Mouse (Mus musculus) frontal cortex, postnatal 36 days (tissue): ENCODE measurements around the gene Cmtm2a.
"Not testable (repeated sequence)": the region's sequence is repeated elsewhere in the genome, so short reads cannot be mapped to it uniquely, and the experiment has no call there.

Experiments used
- DNase-seq, 2 experiments: peaks; one replicate each; pipeline ENCODE4 v3.0.0; 2022; ENCODE audit warnings: low spot score in 2 of 2

The Cmtm2a gene

DNA sequence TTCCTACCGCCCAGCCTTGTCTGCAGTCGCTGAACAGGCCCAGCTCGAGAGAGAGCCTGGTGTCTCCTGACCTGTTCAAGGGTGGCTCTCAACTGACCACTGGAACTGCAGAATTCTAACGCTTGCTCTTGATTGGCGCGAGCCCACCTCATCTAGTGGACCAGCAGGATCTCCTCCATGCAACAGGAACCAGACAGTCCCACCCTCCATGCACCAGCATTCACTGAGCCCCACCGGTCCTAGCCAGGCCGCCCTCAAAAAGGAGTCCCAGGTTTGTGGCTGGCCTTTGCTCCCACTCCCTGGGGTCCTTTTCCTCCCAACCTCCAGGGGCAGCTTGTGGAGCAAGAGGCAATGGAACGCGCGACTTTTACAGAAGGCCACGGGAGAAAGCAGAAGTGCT lies at the start of gene Cmtm2a:
TSS of gene Cmtm2a (minus strand) at position 101 of the 400 bp plus-strand sequence.
- not testable (repeated sequence) for DNase-seq

DNA sequence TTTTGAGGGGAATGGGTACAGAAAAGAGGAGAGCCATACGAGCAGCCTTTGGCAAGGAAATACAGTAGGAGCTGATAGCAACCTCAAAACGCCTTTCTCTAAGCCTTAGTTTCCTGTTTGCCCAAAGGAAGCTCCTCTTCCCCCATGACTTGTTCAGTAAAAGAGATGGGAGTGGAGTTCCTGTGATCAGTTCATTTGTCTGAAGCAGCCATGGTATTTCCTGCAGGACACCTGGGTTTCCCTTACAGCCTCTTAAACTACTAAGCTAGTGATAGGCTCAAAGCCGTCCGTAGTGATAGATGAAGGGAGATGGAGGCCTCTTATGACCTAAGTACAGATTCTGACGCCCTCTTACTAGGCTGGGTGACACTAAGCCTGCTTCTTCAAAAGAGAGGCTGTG lies 49.4 kb upstream of the Cmtm2a start:
- DNase-seq: no peak

DNA sequence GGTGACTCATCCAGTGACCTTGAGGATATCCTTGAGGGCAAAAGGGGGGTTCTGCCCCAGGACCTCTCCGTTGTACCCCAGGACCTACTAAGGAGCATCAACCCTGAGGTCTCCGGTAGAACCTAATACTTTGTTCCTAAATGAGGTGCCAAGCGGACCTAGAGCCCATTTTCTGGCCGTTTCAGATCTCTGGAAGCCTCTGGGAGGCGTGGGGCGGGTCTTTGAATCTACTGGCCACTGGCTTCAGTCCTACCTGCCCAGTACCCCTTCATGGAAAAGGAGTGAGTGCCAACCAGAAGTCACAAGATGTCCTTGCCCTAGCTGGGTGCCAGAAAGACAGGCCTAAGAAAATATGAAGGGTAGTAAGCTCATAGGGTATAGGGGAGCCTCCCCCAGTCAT lies 48.7 kb upstream of the Cmtm2a start:
- no peak for DNase-seq

DNA sequence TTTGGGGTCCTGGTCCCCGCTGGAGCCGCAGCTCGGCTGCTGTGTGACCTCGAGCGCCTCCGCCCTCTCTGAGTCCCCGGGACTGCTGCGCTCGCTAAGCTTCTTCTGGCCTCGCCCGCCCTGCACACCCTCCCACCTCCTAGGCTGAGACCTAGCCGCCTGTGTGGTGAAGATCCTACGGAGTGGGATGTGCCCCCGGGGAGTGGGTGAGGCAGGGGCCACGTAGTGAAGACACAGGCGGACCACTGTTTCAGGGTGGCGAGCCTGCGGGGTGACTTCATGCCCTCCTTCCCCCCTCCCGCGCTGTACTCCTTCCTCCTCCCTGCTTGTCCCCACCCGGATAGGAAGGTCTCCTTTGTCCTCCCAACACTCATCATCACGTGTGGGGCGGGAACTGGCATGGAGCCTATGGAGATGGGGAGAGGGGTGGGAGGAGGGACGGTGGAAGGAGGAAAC lies 48.2 kb upstream of the Cmtm2a start:
- DNase-seq: no peak

DNA sequence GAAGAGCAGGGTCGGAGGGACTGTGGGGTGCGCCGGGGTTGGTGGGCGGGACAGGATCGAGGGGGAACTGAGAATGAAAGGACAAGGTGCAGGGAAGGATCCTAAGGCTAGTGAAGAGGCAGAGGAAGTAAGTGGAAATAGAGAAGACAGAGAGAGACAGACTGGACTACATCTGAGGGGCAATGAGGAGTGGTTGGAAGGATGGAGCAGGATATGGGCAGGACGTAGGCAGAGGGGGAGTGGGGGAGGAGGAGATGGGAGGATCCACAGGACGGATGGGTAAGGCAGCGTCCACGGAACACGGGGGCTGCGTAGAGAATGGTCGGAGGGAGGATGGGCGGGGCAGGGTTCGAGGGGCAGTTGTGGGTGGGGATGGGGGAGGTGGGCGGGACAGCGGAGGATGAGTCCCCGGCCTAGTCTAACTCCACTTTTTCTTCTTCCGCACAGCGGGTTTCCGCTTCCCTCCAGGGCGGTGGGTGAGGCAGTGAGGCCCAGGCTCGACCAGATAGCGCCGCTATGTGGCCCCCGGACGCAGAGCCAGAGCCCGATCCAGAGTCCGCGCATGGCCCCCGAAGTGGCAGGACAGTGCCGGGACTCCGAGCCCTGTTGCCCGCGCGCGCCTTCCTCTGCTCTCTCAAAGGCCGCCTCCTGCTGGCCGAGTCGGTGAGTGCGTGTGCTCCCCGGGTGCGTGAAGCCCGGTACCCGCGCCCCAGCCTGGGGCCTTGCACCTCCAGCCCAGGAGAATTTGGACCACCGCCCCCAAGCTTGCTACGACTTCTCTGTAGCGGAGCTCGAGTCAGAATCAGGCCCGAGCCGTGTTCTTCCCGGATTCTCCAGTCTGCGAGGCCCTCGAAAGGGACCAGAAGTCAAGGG lies 47.5 kb upstream of the Cmtm2a start:
- peak; percentile 40 to 41 for DNase-seq

DNA sequence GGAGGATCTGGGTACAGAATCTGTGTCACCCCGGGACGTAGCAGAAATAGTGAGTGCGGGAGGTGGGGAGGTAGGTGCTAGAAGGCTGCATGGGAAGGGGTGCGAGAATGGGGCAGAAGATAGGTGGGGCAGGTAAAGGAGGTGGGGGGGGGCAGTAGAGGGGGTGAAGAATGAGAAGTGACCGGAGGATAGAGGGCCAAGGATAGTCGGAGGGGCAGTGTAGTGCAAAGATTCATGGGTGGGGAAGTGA lies 46.9 kb upstream of the Cmtm2a start:
- DNase-seq: no peak

DNA sequence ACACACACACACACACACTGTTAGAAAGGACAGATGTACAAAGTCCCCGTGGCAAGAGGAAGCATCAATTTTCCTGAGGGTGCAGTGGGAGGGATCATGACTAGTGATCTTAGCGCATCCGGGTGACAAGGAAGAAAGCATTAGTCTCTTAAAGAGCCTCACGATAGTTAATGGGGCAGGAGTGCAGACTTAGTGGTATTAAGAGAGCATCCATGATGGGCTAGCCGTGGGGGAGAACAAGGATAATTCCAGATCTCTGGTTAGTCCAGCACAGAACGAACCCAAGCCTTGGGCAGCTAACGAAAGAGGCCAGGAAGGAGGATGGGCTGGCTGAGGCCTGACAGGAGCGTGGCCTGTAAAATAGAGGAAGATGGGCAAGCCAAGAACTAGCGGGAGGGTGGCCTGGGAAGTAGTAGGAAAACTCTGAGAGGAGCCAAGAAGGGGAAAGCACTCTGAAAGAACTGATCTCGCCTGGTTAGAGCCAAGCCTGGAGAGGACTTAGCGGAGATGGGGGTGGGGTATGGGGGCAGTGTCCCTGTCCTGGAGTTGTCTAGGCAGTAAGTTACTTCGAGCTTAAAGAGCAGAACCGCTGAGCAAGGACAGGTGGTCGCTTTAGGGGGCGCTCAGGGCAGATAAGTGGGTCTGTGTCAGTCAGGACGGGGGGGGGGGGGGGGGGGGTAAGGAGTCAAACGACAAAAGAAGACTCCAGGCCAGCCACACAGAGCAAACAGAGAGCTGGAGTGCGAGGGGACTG lies 46.4 kb upstream of the Cmtm2a start, which contains the start of gene Cmtm3:
TSS of gene Cmtm3 (plus strand) at position 182 of the 754 bp plus-strand sequence.
- no peak for DNase-seq

DNA sequence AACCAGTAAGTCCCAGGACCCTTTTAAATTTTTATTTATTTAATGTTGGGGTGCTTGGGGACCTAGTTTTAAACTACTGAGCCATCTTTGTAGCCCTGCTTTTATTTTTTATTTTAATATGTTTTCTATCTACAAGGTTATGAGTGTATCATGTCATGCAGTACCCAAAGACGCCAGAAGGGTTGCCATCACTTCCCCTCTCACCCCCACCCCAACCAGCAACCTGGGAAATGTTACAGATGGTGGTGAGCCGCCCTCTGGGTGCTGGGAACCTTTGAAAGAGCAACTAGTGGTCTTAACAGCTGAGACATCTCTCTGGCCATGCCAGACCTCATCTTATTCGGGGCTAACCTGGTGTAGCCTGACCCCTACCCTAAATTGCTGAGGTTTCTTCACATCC lies 44.9 kb upstream of the Cmtm2a start:
- no peak for DNase-seq

DNA sequence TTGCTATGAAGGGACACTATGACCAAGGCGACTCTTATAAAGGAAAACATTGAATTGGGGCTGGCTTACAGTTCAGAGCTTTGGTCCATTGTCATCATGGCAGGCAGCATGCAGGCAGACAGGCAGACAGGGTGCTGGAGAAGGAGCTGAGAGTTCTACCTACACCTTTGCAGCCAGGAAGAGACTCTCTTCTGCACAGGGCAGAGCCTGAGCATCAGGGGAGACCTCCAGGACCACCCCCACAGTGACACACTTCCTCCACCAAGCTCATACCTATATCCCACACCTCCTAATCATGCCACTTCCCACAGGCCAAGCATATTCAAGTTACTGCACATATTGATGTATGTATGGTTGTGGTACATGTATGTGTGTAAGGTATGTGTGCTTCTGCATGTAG lies 43.8 kb upstream of the Cmtm2a start:
- no peak for DNase-seq

DNA sequence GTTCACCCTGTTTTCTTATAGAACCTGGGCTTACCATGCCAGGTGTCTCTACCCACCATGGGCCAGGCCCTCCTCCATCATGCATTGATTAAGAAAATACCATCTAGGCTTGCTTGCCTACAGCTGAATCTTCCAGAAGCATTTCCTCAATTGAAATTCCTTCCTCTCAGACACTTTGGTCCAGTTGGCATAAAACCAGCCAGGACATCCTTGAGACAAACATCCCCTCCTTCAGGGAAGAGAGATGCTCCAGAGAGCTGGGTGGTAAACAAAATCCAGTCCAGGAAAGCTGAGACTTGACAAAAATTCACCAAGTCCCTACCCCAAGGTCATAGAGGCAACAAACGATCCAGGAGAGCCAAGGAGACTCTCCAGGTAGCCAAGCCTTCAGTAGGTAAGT lies 41.2 kb upstream of the Cmtm2a start:
- DNase-seq: no peak

DNA sequence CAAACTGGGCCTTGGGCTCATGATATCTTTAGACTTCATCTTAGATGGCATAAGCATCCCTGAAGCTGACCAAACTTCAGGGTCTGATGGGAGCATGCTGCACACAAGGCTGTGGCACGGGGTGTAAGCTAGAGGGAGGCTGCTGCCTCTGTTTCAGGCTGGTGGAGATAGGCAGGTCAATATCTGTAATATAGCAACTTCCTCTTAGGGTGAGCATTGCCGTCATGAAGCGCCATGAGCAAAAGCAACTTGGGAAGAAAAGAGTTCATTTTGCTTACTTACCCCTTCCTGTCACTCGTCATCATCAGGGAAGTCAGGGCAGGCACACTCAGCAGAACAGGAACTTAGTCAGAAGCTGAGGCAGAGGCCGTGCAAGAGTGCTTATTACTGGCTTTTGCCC lies 40.8 kb upstream of the Cmtm2a start:
- no peak for DNase-seq

DNA sequence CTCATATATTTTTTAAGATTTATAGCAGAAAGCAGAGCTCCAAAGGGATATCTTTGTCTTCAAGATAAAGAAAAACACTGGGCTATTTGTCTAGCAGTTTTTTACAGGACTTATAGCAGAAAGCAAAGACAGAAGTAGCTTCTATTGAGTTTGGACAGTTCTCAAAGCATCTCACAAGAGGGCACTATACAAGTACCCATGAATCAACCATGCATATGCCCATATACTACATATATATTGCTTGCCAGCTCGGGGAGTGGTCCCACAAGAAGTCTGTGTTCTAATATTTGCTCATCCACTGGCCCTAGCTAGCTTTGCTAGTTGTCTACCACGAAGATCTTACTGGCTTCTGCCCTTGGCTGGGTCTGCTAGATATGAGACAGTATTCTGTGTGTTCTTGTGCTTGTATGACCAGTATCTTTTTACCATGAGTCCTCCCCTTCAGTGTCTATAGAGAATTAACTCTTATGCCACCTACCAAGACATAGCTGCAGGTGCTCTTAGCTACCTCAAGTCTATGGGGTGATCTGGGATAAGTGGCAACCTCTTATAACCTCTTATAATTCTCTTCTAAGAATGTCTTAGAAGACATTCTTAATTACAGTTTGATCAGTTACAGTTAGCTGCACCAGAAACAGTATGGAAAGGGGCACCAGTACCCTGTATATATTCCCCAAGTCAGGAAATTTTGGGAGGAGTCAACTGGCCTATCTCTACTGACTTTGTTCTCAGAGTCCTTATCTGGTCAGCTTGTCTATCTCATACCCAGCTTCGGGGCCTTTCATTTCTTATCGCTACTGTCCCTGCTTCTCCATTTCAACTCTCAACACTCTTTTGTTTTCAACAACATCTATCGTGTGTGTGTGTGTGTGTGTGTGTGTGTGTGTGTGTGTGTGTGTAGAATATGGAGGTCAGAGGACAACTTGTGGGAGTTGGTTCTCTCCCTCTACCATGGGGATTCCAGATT lies 40.0 kb upstream of the Cmtm2a start:
- DNase-seq: no peak

DNA sequence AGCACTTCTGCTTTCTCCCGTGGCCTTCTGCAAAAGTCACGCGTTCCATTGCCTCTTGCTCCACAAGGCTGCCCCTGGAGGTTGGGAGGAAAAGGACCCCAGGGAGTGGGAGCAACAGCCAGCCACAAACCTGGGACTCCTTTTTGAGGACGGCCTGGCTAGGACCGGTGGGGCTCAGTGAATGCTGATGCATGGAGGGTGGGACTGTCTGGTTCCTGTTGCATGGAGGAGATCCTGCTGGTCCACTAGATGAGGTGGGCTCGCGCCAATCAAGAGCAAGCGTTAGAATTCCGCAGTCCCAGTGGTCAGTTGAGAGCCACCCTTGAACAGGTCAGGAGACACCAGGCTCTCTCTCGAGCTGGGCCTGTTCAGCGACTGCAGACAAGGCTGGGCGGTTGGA lies 28.9 kb upstream of the Cmtm2a start, which contains the start of gene Cmtm2b:
TSS of gene Cmtm2b (plus strand) at position 301 of the 400 bp plus-strand sequence.
- DNase-seq: not testable (repeated sequence)

DNA sequence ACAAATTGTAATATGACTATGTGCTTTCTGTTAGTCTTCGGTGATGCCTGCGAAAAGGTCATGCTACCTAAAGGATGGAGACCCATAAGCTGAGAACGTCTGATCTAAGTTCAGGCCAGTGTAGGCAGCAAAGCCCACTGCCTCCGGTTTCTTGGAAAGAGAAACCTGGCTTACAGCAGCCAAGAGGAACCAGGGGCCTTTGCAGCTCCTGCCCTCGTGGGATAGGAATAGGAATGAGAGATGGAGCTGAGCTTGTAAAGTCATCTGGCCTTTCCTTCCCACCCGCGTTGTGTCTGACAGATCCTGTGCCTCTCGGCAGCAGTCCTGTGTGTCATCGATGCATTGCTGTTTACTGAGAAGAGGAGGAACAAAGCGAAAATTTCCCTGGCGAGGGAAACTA lies 28.3 kb upstream of the Cmtm2a start, which contains the start of gene Gm11020:
TSS of gene Gm11020 (plus strand) at position 301 of the 400 bp plus-strand sequence.
- not testable (repeated sequence) for DNase-seq

DNA sequence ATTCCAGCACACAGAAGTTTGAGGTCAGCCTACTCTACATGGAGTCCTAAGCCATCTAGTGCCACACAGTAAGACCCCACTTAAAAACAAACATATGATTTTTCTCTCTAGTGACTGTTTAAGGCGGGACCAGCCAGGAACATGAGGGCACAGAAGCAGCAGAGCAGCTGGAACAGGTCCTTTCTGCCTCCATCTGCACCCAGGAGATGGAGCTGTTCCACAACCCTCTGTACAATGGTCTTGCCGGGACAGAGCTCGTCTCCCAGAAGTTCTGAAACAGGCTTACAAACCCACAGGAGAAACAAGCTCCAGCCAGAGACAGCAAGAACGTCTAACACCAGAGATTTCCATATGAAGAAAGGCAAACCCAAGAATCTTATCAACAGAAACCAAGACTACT lies 20.3 kb upstream of the Cmtm2a start:
- peak in 1 of 2 experiments; percentile 6 for DNase-seq

DNA sequence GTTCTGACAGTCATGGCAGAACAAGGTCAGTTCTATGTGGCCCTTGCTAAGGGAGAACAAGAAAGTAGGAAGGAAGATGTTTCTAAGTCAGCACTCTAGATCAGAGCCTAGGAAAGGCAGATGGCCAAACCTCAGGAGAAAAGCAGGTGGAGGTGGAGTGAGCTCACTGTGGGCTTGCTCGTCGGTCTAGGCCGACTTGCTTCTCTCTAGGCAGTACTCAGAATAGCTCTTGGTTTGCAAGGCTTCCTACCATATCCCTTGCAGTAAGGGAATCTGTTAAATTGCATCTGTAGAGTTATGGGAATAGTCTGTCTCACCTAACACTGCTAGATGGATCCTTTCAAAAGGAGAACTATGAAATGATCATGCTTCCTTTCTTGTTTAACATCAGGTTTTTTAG lies 19.0 kb upstream of the Cmtm2a start:
- DNase-seq: peak in 1 of 2 experiments; percentile 16

DNA sequence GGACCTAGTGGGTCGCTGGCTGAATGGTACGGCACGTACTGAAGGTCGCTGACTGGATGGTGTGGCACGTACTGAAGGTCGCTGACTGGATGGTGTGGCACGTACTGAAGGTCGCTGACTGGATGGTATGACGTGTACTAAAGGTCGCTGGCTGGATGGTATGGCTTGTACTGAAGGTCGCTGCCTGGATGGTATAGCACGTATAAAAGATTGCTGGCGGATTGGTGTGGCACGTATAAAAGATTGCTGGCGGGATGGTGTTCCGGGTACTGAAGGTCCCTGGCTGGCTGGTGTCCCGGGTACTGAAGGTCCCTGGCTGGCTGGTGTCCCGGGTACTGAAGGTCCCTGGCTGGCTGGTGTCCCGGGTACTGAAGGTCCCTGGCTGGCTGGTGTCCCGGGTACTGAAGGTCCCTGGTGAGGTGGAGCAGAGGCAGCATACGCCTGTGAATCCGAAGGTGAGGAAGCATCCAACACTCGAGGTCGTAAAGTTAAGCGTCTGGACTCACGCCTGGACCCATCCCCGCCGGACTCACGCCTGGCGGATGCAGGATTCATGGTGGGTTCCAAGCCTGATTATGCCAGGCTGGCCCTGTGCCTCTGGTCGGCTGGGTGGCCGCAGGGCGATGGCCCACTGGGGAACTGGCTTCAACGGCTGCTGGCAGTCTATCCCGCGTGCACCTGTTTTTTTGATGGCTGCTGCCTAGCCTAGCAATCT lies 16.6 kb upstream of the Cmtm2a start, which contains the start of the genes Gm45711 and Cmtm1:
TSS of gene Gm45711 (minus strand) at position 641 of the 715 bp plus-strand sequence.
TSS of gene Cmtm1 (minus strand) at position 705 of the 715 bp plus-strand sequence.
- not testable (repeated sequence) for DNase-seq

DNA sequence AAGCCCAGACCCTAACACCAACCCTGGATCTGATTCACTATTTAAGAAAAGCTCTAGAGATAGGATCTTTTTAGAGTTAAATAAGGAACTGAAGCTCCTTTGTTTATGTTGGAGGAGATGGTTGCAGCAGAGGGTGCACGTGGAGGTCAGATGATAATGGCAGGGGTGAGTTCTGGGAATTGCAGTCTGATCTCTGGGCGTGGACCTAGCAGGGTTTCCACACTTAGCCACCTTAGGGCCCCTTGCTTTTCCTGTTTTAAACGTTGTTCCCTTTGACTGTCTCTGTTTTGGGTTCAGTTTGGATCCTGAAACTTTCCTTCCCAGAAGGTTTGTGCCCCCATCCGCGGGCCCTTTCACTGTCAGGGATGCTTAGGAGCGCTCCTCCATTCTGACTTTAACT lies 15.4 kb upstream of the Cmtm2a start:
- DNase-seq: not testable (repeated sequence)

DNA sequence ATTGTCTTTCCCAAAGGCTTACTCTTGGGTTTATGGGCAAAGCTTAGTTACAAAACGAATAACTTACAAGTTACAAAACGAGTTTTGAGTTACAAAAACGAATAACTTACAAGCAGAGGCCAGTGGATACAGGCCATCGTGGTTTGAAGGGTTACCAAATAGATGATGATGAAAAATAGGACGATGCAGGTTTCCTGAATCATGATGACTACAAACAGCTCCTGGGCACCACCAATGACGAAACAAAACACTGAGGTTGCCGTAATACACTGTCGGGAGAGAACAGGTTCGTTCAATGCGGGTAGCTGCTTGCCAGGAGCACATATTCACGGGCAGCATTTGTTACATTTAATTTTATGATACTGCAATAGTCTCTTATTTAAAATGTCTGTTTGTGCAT lies 12.0 kb upstream of the Cmtm2a start:
- no peak for DNase-seq

DNA sequence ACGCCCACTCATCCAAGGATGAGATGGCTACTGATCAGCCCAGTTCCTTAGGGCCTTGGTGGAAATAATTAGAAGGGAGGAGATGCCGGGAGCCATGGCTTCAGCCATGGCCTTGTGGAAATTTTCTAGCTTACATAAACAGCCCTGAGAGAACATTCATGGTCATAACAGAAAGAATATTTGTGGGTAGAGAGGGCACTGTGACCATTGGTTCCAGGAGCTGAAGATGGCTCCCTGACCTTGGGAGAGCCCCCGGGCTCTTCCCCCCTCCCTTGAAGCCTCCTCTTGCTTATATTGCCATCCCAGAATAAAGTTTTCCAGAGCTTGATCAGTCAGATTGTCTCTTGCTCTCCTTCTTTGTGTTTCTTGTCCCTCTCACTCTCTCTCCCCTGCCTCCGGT lies 9.6 kb upstream of the Cmtm2a start:
- DNase-seq: not testable (repeated sequence)

DNA sequence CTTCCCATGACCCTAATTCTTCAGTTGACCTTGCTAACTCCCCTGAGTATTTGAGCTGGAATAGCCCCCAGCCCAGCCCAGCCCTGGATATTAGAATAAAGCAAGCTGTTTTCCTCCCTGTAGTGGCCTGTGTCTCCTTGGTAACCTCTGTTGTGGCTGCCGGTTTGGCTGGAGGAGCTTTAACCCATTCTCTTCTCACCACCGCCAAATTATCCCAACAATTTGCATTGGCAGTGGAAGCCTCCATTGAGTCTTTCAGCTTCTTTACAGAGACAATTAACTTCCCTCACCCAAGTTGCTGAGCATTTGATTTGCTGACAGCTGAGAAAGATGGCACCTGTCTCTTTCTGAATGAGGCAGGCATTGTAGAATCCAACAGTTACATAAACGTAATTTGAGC lies 8.6 kb upstream of the Cmtm2a start:
- not testable (repeated sequence) for DNase-seq
